Mouse (Mus musculus): ENCODE measurements around the gene Cox5a.

The Cox5a gene

DNA sequence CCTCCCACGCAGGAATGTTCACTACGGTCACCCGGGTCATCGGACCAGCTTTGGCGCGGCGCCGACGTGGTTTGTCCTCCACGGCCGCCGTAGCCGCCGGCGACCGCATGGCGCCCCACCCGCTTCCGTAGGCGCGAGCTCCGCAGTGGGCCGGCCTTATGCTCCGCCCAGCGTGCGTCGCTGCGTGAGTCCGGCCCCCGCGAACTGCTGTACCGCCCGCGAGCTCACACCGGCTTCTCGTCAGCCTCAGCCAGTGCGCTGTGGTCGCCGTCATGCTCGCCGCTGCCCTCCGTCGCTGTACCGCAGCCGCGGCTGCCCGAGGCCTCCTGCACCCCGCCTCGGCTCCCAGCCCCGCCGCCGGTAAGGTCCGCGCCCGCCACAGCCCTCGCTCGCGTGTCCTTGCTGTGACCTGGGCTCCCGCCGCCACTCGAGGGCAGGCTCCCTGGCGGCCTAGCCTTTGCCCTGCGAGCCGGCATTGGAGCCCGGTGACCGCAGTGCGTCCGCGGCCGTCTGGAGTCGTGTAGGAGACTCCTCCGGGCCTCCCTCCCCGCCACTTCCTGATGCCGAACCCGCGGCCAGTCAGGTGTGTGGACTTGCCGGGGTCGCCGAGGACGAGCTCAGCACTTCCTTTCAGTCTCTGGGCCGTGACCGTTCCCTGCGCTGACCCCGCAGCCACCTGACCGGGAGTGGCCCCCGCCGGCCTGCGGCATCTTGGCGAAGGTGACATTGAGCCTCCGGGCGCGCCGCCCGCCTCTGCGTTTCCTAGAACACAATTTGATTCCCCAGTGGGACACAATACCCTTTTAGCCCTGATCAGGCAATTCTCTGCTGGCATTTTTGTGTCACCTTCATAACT is at the start of gene Cox5a:
Gene Cox5a (plus strand): TSS at position 219 of the 856 bp plus-strand sequence.
- peak; percentile 98 for DNase-seq (ENCODE audit: low read depth, low spot score)

GRCm38 (mm10) chr9:57485774-57486173 is 35.3 kb upstream of the Cox5a start:
- DNase-seq (ENCODE audit: low read depth, low spot score) = peak; percentile 94

- DNase-seq (ENCODE audit: low read depth, low spot score) = no peak
Observed at GRCm38 (mm10) chr9:57487807-57488206, 33.3 kb upstream of the Cox5a start.

DNA sequence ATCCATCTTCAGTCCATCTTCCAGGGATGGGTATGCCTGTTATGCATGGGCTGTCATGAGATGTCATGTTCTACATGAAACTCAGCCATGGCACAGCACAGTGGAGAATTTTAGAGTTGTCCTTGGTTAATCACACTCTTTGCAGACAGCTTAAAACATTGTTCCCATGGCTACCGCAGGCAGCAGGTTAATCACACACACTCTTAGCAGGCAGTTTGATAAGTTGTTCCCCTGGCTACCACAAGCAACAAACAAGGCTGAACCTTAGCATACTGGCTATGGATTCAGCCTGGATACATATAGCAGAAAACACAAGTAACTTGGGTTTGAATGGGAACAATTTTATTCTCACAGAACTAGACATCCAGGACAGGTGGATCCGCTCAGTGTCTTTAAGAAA is 27.5 kb upstream of the Cox5a start:
- DNase-seq (ENCODE audit: low read depth, low spot score) = no peak

- DNase-seq (ENCODE audit: low read depth, low spot score) = no peak
Observed at GRCm38 (mm10) chr9:57494970-57495369, 26.1 kb upstream of the Cox5a start.

DNA sequence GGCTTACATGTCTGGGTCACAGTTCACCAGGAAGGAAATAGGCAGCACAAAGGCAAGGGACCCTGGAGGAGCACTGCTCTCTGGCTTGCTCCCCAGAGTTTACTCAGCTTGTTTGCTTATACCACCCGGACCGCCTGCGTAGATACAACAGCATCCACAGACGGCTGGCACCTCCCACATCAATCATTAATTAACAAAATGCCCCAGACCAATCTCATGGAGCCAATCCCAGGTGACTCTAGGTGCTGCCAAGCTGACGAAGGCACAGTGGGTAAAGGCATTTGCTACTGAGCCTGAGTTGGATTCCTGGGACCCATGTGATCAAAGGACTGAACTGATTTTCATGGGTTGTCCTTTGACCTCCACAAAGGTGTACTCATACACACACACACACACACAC is 23.8 kb upstream of the Cox5a start:
- DNase-seq (ENCODE audit: low read depth, low spot score) = no peak

GRCm38 (mm10) chr9:57498536-57498935 is 22.5 kb upstream of the Cox5a start:
- peak; percentile 12 for DNase-seq (ENCODE audit: low read depth, low spot score)

- peak; percentile 59 for DNase-seq (ENCODE audit: low read depth, low spot score)
Observed at GRCm38 (mm10) chr9:57501452-57501851, 19.6 kb upstream of the Cox5a start.

DNA sequence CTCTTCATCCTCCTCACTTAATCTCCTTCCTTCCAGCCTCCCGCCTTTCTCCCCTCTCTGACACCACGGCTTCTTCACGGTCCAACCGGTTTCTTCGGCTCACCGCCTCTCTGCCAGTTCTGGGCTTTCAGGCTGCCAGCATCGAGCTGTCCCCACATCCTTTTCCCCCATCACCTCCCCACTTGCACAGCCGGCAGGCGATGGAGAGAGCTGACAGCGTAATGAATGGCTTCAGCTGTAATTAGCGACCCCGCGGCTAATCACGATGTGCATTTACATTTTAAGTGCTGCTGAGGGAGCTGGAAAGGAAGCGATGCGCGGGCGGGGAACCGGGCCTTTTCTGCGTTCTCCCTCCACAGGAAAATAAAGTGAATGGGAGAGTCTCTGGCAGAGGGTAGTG is 19.2 kb upstream of the Cox5a start:
- peak; percentile 91 for DNase-seq (ENCODE audit: low read depth, low spot score)

GRCm38 (mm10) chr9:57502911-57503621 is 18.0 kb upstream of the Cox5a start:
- DNase-seq (ENCODE audit: low read depth, low spot score) = peak; percentile 78

DNA sequence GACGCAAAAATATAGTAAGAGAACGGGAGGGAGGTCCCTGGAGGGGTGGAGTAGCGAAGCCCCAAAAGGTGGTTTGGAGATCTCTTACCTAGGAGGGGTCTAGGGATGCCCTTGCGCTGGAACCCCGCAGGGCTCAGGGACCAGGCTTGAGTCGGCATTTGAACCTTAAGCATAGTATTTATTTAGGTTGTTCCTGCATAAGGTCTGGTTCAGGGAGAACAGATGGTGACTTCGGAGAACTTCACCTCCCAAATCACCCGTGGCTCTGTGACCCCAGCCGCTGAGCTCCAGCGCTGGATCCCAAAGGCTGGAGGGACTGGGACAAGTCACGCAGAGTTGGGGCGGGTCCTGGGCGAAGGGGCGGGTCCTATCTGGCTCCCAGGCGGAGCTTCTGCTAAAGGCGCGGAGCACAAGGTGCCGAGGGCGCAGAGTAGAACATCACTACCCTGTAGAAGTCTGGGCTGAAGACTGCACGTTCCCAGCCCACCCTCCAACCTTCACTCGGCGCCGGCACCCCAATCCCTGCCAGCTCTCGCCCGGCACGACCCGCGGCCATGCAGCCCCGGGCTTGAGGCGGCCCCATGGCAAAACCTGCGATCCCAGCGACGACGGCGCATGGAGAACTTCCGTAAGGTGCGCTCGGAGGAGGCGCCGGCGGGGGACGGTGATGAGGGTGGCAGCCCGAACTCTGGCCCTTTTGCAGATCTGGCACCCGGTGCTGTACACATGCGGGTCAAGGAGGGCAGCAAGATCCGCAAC is 17.3 kb upstream of the Cox5a start, which contains the start of gene Rpp25:
Gene Rpp25 (plus strand): TSS at position 405 of the 759 bp plus-strand sequence.
- DNase-seq (ENCODE audit: low read depth, low spot score) = peak; percentile 86

DNA sequence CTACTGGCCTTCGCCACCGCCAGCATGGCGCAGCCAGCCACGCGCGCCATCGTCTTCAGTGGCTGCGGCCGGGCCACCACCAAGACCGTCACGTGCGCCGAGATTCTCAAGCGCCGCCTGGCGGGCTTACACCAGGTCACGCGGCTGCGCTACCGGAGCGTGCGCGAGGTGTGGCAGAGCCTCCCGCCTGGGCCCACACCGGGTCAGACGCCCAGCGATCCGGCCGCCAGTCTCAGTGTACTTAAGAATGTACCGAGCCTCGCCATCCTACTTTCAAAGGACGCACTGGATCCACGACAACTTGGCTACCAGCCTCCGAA is 16.7 kb upstream of the Cox5a start:
- DNase-seq (ENCODE audit: low read depth, low spot score) = peak; percentile 87

DNA sequence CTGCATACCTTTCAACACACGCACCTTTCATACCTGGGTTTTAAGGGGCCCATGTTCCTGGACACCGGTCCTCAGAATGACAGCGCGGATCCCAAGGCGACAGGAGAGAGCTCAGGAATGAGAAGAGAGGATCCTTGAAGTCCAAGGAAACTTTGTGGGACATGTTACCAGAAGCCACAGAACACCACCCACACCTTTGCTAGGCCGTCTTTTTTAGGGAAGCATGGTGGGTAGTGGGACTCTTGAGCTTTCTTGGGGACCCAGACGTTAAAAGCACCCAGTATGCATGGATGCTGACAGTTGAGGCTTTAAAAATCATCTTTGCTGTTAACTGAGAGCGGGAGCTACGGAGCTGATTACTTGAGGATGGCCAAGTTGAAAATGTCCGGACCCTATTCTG is 16.2 kb upstream of the Cox5a start:
- DNase-seq (ENCODE audit: low read depth, low spot score) = no peak

- peak; percentile 92 for DNase-seq (ENCODE audit: low read depth, low spot score)
Observed at GRCm38 (mm10) chr9:57505700-57506099, 15.4 kb upstream of the Cox5a start.

DNA sequence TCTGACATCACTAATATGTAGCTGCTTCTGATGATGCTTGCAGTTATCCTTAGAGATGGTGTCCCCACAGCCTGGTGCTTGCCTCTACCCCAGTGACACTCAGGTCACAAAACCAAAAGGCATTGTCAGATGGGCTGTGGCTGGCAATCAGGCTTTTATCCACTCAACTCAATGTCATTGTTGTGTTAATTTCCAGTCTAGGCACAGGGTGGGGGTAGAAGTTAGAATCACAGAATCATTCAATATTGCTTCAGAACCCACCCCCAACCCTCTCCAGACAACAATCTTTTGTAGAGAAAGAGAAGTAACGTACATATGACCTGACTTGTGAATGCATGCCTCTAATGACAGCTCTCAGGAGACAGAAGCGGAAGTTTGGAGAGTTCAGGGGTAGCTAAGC is 10.5 kb upstream of the Cox5a start:
- DNase-seq (ENCODE audit: low read depth, low spot score) = no peak

DNA sequence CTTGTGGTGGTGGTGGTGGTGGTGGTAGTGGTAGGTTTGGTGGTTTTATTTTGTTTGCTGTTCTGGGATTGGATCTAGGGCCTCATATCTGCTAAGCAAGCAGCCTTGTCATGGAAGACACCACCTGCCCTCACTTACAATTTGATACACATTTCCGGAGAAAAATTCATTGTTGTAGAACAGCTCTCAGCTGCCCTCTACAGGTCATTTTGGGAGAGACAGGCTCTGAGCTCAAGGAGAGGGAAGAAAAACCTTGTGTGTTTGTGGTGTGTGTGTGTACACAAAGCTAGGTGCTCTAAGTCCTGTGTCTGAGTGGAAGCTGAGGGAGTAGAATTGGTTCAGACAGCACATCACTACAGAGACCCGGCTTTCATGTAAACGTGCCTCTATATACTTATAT is 4.0 kb upstream of the Cox5a start:
- peak; percentile 88 for DNase-seq (ENCODE audit: low read depth, low spot score)

GRCm38 (mm10) chr9:57520375-57521055 is 559 bp upstream of the Cox5a start:
- peak; percentile 53 for DNase-seq (ENCODE audit: low read depth, low spot score)

DNA sequence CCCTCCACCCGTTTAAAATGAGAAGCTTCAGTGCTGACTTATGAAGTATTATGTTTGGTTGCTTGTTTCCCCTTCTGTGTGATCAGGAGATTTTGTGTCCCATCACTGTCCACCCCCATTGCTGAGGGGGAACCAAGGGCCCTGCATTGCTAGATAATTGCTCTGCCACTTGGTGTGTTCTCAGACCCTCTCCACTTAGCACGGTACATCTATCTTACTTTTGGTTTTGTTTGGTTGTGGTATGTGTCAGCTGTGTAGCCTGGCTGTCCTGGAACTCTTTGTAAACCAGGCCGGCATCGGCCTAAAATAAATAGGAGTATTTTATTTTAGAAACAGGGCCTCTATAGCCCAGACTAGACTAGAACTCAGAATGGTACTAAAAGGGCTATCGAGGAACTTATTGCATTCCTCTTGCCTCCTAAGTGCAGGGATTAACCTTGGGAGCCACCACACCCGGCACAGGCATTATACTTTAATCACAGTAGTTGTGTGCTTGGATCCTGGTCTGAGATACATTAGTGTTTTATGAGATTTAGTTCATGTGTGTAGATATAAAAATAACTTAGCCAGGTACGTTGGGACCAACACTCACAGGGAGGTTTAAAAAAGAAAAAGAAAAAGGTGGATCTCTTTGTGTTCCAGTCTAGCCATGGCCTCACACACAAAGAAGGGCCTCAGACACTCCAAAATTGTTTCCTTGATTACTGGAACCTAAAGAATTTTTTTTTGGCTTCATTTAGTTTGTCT is 1.2 kb downstream of the Cox5a start:
- no peak for DNase-seq (ENCODE audit: low read depth, low spot score)

- no peak for DNase-seq (ENCODE audit: low read depth, low spot score)
Observed at GRCm38 (mm10) chr9:57522861-57523246, 1.8 kb downstream of the Cox5a start.

- peak; percentile 63 for DNase-seq (ENCODE audit: low read depth, low spot score)
Observed at GRCm38 (mm10) chr9:57523754-57524153, 2.7 kb downstream of the Cox5a start.

DNA sequence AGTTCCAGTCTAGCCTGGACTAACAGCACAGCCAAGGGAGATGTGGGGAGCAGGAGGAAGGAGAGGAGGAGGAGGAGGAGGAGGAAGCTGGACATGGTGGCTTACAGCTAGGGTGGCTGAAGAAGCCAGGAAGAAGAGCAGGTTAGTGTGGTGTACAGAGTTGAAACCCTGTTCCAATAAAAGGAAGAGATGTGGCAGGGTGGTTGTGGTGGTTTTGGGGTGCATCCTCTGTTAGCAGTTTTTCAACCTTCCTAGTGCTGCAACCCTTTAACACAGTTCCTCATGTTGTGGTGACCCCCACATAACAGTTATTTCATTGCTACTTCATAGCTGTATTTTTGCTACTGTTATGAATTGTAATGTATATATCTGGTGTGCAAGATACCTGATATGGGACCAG is 3.4 kb downstream of the Cox5a start:
- no peak for DNase-seq (ENCODE audit: low read depth, low spot score)
